Mouse (Mus musculus): Measurements from ENCODE around the gene Cd200r1. TPM values are rescaled to one million over a fixed set of nuclear protein-coding genes. Genes with fewer than 3 reads are reported as not detected.

Cd200r1 gene
- polyA plus RNA-seq, 1 experiment from 2014 or later: 2.0 TPM

- no peaks in the 10 kb centered on the region for H3K27me3 ChIP-seq (ENCODE audit: control insufficient read depth, insufficient read depth, low read length)
- peak within 1 kb of the TSS; percentile 87 for H3K9ac ChIP-seq (ENCODE audit: low read length)
- H3K4me2 ChIP-seq (ENCODE audit: low read length): peak within 1 kb of the TSS; percentile 91
- no peaks in the 10 kb centered on the region for H3K9me3 ChIP-seq (ENCODE audit: control insufficient read depth, low read length)
- WGBS: 1% methylated on average over 63 of the region's 64 CpGs
- H3K4me1 ChIP-seq (ENCODE audit: control insufficient read depth in 2 of 2, insufficient read depth in 2 of 2, low read length in 2 of 2): peaks cover 4 to 16% of the 10 kb centered on the region in 2 experiments
- peak within 1 kb of the TSS; percentile 78 to 99 for H3K4me3 ChIP-seq (ENCODE audit: control insufficient read depth in 1 of 2, insufficient read depth in 1 of 2, low read depth in 1 of 2, low read length in 2 of 2)
- peak; percentile 98 for ATAC-seq (ENCODE audit: insufficient number of reproducible peaks, insufficient read depth, low FRiP score, low read depth)
- H3K36me3 ChIP-seq (ENCODE audit: control insufficient read depth, insufficient read depth, low read length): peaks cover 31% of the 10 kb centered on the region
- H3K27ac ChIP-seq (replicated peaks in 1 of 2; ENCODE audit: control insufficient read depth in 1 of 2, insufficient read depth in 1 of 2, low read depth in 2 of 2, low read length in 2 of 2): peak within 1 kb of the TSS; percentile 92 to 94
Observed at GRCm38 (mm10) chr16:44724083-44724787, 41.3 kb upstream of the Cd200r1 start, which contains the start of gene Nepro. Gene Nepro (plus strand): TSS chr16:44724301.

GRCm38 (mm10) chr16:44724847-44725246, 40.7 kb upstream of the Cd200r1 start:
- no peak; the same call in 1 of the 2 replicates for ATAC-seq (ENCODE audit: insufficient number of reproducible peaks, insufficient read depth, low FRiP score, low read depth)
- H3K27me3 ChIP-seq (ENCODE audit: control insufficient read depth, insufficient read depth, low read length): no peaks in the 10 kb centered on the region
- peak overlapping the region; percentile 87 for H3K9ac ChIP-seq (ENCODE audit: low read length)
- H3K9me3 ChIP-seq (ENCODE audit: control insufficient read depth, low read length): no peaks in the 10 kb centered on the region
- 0% methylated on average over 14 of the region's 14 CpGs for WGBS
- H3K4me2 ChIP-seq (ENCODE audit: low read length): peak overlapping the region; percentile 91
- H3K27ac ChIP-seq (replicated peaks in 1 of 2; ENCODE audit: control insufficient read depth in 1 of 2, insufficient read depth in 1 of 2, low read depth in 2 of 2, low read length in 2 of 2): peak overlapping the region; percentile 77 to 92
- peaks cover 32% of the 10 kb centered on the region for H3K36me3 ChIP-seq (ENCODE audit: control insufficient read depth, insufficient read depth, low read length)
- H3K4me3 ChIP-seq (ENCODE audit: control insufficient read depth in 1 of 2, insufficient read depth in 1 of 2, low read depth in 1 of 2, low read length in 2 of 2): peak overlapping the region; percentile 78 to 99
- peaks cover 4 to 16% of the 10 kb centered on the region in 2 experiments for H3K4me1 ChIP-seq (ENCODE audit: control insufficient read depth in 2 of 2, insufficient read depth in 2 of 2, low read length in 2 of 2)

- peak overlapping the region; percentile 78 to 99; a peak in 3 of 4 replicates for H3K4me3 ChIP-seq (ENCODE audit: control insufficient read depth in 1 of 2, insufficient read depth in 1 of 2, low read depth in 1 of 2, low read length in 2 of 2)
- peak overlapping the region; percentile 77 to 92; a peak in 3 of 4 replicates for H3K27ac ChIP-seq (replicated peaks in 1 of 2; ENCODE audit: control insufficient read depth in 1 of 2, insufficient read depth in 1 of 2, low read depth in 2 of 2, low read length in 2 of 2)
- H3K9me3 ChIP-seq (ENCODE audit: control insufficient read depth, low read length): no peaks in the 10 kb centered on the region
- WGBS: 41% methylated on average over 14 of the region's 14 CpGs
- ATAC-seq (ENCODE audit: insufficient number of reproducible peaks, insufficient read depth, low FRiP score, low read depth): no peak
- peak overlapping the region; percentile 87 for H3K9ac ChIP-seq (ENCODE audit: low read length)
- H3K36me3 ChIP-seq (ENCODE audit: control insufficient read depth, insufficient read depth, low read length): peaks cover 34% of the 10 kb centered on the region
- no peaks in the 10 kb centered on the region for H3K27me3 ChIP-seq (ENCODE audit: control insufficient read depth, insufficient read depth, low read length)
- H3K4me1 ChIP-seq (ENCODE audit: control insufficient read depth in 2 of 2, insufficient read depth in 2 of 2, low read length in 2 of 2): peaks cover 4 to 16% of the 10 kb centered on the region in 2 experiments
- H3K4me2 ChIP-seq (ENCODE audit: low read length): peak overlapping the region; percentile 91
Observed at GRCm38 (mm10) chr16:44725286-44726223, 40.0 kb upstream of the Cd200r1 start.

- Histone ChIP-seq H3K4me1 (ENCODE audit: control insufficient read depth in 2 of 2, insufficient read depth in 2 of 2, low read length in 2 of 2) (peaks cover 4 to 14% of the 10 kb centered on the region in 2 experiments), H3K36me3 (ENCODE audit: control insufficient read depth, insufficient read depth, low read length) (peaks cover 53% of the 10 kb centered on the region), H3K4me2 (ENCODE audit: low read length) (no peak overlapping the region), H3K9ac (ENCODE audit: low read length) (no peak overlapping the region), H3K4me3 (ENCODE audit: control insufficient read depth in 1 of 2, insufficient read depth in 1 of 2, low read depth in 1 of 2, low read length in 2 of 2) (no peak overlapping the region), H3K9me3 (ENCODE audit: control insufficient read depth, low read length) (no peaks in the 10 kb centered on the region), H3K27me3 (ENCODE audit: control insufficient read depth, insufficient read depth, low read length) (no peaks in the 10 kb centered on the region), H3K27ac (replicated peaks in 1 of 2; ENCODE audit: control insufficient read depth in 1 of 2, insufficient read depth in 1 of 2, low read depth in 2 of 2, low read length in 2 of 2) (no peak overlapping the region)
- WGBS: 95% methylated on average over 3 of the region's 3 CpGs
- no peak for ATAC-seq (ENCODE audit: insufficient number of reproducible peaks, insufficient read depth, low FRiP score, low read depth)
Observed at GRCm38 (mm10) chr16:44727525-44727924, 38.0 kb upstream of the Cd200r1 start.

GRCm38 (mm10) chr16:44734059-44734458, 31.5 kb upstream of the Cd200r1 start:
- 83% methylated on average over 3 of the region's 3 CpGs for WGBS
- Histone ChIP-seq H3K4me1 (ENCODE audit: control insufficient read depth in 2 of 2, insufficient read depth in 2 of 2, low read length in 2 of 2) (no peaks in the 10 kb centered on the region), H3K36me3 (ENCODE audit: control insufficient read depth, insufficient read depth, low read length) (peaks cover 98% of the 10 kb centered on the region), H3K4me2 (ENCODE audit: low read length) (no peak overlapping the region), H3K27ac (replicated peaks in 1 of 2; ENCODE audit: control insufficient read depth in 1 of 2, insufficient read depth in 1 of 2, low read depth in 2 of 2, low read length in 2 of 2) (no peak overlapping the region), H3K27me3 (ENCODE audit: control insufficient read depth, insufficient read depth, low read length) (no peaks in the 10 kb centered on the region), H3K9me3 (ENCODE audit: control insufficient read depth, low read length) (no peaks in the 10 kb centered on the region), H3K9ac (ENCODE audit: low read length) (no peak overlapping the region), H3K4me3 (ENCODE audit: control insufficient read depth in 1 of 2, insufficient read depth in 1 of 2, low read depth in 1 of 2, low read length in 2 of 2) (no peak overlapping the region)
- no peak for ATAC-seq (ENCODE audit: insufficient number of reproducible peaks, insufficient read depth, low FRiP score, low read depth)

GRCm38 (mm10) chr16:44735676-44736075, 29.9 kb upstream of the Cd200r1 start:
- H3K9me3 ChIP-seq (ENCODE audit: control insufficient read depth, low read length): no peaks in the 10 kb centered on the region
- no peaks in the 10 kb centered on the region for H3K4me1 ChIP-seq (ENCODE audit: control insufficient read depth in 2 of 2, insufficient read depth in 2 of 2, low read length in 2 of 2)
- H3K9ac ChIP-seq (ENCODE audit: low read length): no peak overlapping the region
- no peak overlapping the region for H3K27ac ChIP-seq (replicated peaks in 1 of 2; ENCODE audit: control insufficient read depth in 1 of 2, insufficient read depth in 1 of 2, low read depth in 2 of 2, low read length in 2 of 2)
- no peak overlapping the region for H3K4me2 ChIP-seq (ENCODE audit: low read length)
- H3K27me3 ChIP-seq (ENCODE audit: control insufficient read depth, insufficient read depth, low read length): no peaks in the 10 kb centered on the region
- WGBS: 81% methylated on average over 5 of the region's 5 CpGs
- H3K36me3 ChIP-seq (ENCODE audit: control insufficient read depth, insufficient read depth, low read length): peaks cover 98% of the 10 kb centered on the region
- H3K4me3 ChIP-seq (ENCODE audit: control insufficient read depth in 1 of 2, insufficient read depth in 1 of 2, low read depth in 1 of 2, low read length in 2 of 2): no peak overlapping the region
- ATAC-seq (ENCODE audit: insufficient number of reproducible peaks, insufficient read depth, low FRiP score, low read depth): no peak

GRCm38 (mm10) chr16:44736118-44736517, 29.4 kb upstream of the Cd200r1 start:
- no peaks in the 10 kb centered on the region for H3K9me3 ChIP-seq (ENCODE audit: control insufficient read depth, low read length)
- H3K4me2 ChIP-seq (ENCODE audit: low read length): no peak overlapping the region
- H3K27ac ChIP-seq (replicated peaks in 1 of 2; ENCODE audit: control insufficient read depth in 1 of 2, insufficient read depth in 1 of 2, low read depth in 2 of 2, low read length in 2 of 2): no peak overlapping the region
- no peaks in the 10 kb centered on the region for H3K27me3 ChIP-seq (ENCODE audit: control insufficient read depth, insufficient read depth, low read length)
- ATAC-seq (ENCODE audit: insufficient number of reproducible peaks, insufficient read depth, low FRiP score, low read depth): no peak
- H3K4me1 ChIP-seq (ENCODE audit: control insufficient read depth in 2 of 2, insufficient read depth in 2 of 2, low read length in 2 of 2): no peaks in the 10 kb centered on the region
- H3K4me3 ChIP-seq (ENCODE audit: control insufficient read depth in 1 of 2, insufficient read depth in 1 of 2, low read depth in 1 of 2, low read length in 2 of 2): no peak overlapping the region
- H3K36me3 ChIP-seq (ENCODE audit: control insufficient read depth, insufficient read depth, low read length): peaks cover 97% of the 10 kb centered on the region
- WGBS: 84% methylated on average over 4 of the region's 4 CpGs
- H3K9ac ChIP-seq (ENCODE audit: low read length): no peak overlapping the region

All from heart, embryonic 14.5 days (tissue).